Mouse (Mus musculus): ENCODE measurements around the gene Tbx5. TPM values are rescaled to one million over a fixed set of nuclear protein-coding genes. Genes with fewer than 3 reads are reported as not detected.
A peak's percentile ranks its signal among the peaks of the same experiment; 100 is the strongest.
"Not testable (repeated sequence)": the region's sequence is repeated elsewhere in the genome, so short reads cannot be mapped to it uniquely, and the experiment has no call there.

Tbx5 gene
- polyA plus RNA-seq, 1 experiment from 2014 or later, result 58.7 TPM

DNA sequence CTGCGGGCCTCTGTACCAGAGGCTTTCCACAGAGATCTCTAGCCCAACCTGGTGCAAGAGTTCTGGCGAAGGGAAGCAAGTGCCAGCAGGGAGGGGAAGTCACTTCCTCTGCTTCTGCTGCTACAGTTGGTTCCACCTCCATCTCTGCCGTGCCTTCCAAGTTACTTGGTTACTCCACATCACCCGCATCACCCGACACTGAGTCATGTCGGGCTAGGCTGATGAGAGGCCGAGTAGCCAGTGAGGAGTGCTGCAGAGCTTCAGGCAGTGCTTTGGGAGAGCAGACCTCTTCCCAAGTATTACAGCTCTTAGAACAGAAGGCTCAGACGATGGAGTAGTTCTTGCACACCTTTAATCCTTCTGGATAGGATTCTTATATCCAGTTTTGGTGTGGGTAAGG is 54.9 kb downstream of the Tbx5 start:
- no peak overlapping the region for H3K9ac ChIP-seq (ENCODE audit: low read length)
- ATAC-seq (ENCODE audit: low read depth), result no peak
- no peak overlapping the region for H3K27ac ChIP-seq (ENCODE audit: low read length)
- H3K9me3 ChIP-seq (ENCODE audit: control insufficient read depth, low read length), result no peaks in the 10 kb centered on the region; the same call in 1 of the 2 replicates
- WGBS, result 75% methylated on average over 8 of the region's 8 CpGs
- H3K36me3 ChIP-seq (ENCODE audit: control insufficient read depth, insufficient read depth, low read length), result peaks cover 16% of the 10 kb centered on the region
- H3K27me3 ChIP-seq (ENCODE audit: control insufficient read depth, insufficient read depth, low read depth, low read length), result no peaks in the 10 kb centered on the region
- H3K4me2 ChIP-seq (ENCODE audit: low read depth, low read length), result no peak overlapping the region
- no peaks in the 10 kb centered on the region for H3K4me1 ChIP-seq (replicated peaks; ENCODE audit: control insufficient read depth, insufficient read depth, low read length)
- no peak overlapping the region for H3K4me3 ChIP-seq (ENCODE audit: low read length)

- Histone ChIP-seq H3K36me3 (ENCODE audit: control insufficient read depth, insufficient read depth, low read length) (no peaks in the 10 kb centered on the region), H3K9me3 (ENCODE audit: control insufficient read depth, low read length) (no peaks in the 10 kb centered on the region; the same call in 1 of the 2 replicates), H3K27me3 (ENCODE audit: control insufficient read depth, insufficient read depth, low read depth, low read length) (no peaks in the 10 kb centered on the region), H3K4me3 (ENCODE audit: low read length) (no peak overlapping the region), H3K4me1 (replicated peaks; ENCODE audit: control insufficient read depth, insufficient read depth, low read length) (no peaks in the 10 kb centered on the region), H3K4me2 (ENCODE audit: low read depth, low read length) (no peak overlapping the region), H3K9ac (ENCODE audit: low read length) (no peak overlapping the region), H3K27ac (ENCODE audit: low read length) (no peak overlapping the region)
- 50% methylated on average over 5 of the region's 5 CpGs for WGBS
- ATAC-seq (ENCODE audit: low read depth), result no peak
Measured at GRCm38 (mm10) chr5:119891960-119892359, 59.5 kb downstream of the Tbx5 start.

DNA sequence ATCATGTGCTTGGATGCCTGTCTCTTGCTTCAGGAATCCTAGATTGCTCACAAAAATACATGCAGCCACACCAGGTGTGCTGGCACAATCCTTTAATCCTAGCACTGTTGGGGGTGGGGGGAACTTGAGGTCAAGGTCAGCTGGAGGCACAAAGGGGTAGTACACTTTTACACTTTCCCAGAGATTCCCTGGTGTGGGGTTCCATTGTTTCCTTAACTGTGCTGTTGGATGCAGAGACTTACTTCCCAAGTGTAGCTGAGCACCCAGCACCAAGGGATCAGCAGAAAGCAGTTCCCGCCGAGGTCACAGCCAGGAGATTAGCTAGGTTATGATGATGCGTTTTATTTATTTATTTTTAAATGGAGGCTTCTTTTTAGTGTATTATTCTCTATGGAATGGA is 60.6 kb downstream of the Tbx5 start:
- ATAC-seq (ENCODE audit: low read depth), result no peak
- no peaks in the 10 kb centered on the region; the same call in 1 of the 2 replicates for H3K9me3 ChIP-seq (ENCODE audit: control insufficient read depth, low read length)
- no peaks in the 10 kb centered on the region for H3K27me3 ChIP-seq (ENCODE audit: control insufficient read depth, insufficient read depth, low read depth, low read length)
- WGBS, result 72% methylated on average over 3 of the region's 3 CpGs
- no peak overlapping the region for H3K4me3 ChIP-seq (ENCODE audit: low read length)
- no peaks in the 10 kb centered on the region for H3K4me1 ChIP-seq (replicated peaks; ENCODE audit: control insufficient read depth, insufficient read depth, low read length)
- H3K9ac ChIP-seq (ENCODE audit: low read length), result no peak overlapping the region
- no peak overlapping the region for H3K27ac ChIP-seq (ENCODE audit: low read length)
- no peak overlapping the region for H3K4me2 ChIP-seq (ENCODE audit: low read depth, low read length)
- H3K36me3 ChIP-seq (ENCODE audit: control insufficient read depth, insufficient read depth, low read length), result no peaks in the 10 kb centered on the region

DNA sequence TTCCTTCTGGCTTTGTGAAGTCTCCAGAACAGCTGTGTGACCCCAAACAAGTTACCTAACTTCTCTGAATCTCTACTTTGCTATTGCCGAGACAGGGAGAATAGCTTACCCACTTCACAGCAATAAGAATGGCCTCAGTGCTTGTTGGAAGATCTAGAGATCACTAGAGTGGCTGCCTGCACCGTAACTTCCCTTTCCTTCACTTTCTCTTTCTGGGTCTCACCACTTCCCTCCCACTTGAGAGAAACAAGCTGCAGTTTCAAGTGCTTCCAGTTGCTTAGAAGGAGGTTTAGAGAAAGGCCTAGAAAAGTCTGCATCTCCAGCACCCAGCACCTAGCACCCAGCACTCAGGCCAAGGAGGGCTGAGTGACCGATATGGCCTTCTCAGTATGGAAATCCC is 64.1 kb downstream of the Tbx5 start:
- Histone ChIP-seq H3K4me1 (replicated peaks; ENCODE audit: control insufficient read depth, insufficient read depth, low read length) (no peaks in the 10 kb centered on the region), H3K27ac (ENCODE audit: low read length) (no peak overlapping the region), H3K36me3 (ENCODE audit: control insufficient read depth, insufficient read depth, low read length) (no peaks in the 10 kb centered on the region), H3K9ac (ENCODE audit: low read length) (no peak overlapping the region), H3K4me3 (ENCODE audit: low read length) (no peak overlapping the region), H3K4me2 (ENCODE audit: low read depth, low read length) (no peak overlapping the region), H3K9me3 (ENCODE audit: control insufficient read depth, low read length) (no peaks in the 10 kb centered on the region), H3K27me3 (ENCODE audit: control insufficient read depth, insufficient read depth, low read depth, low read length) (no peaks in the 10 kb centered on the region)
- no peak for ATAC-seq (ENCODE audit: low read depth)
- WGBS, result 34% methylated on average over 3 of the region's 3 CpGs

DNA sequence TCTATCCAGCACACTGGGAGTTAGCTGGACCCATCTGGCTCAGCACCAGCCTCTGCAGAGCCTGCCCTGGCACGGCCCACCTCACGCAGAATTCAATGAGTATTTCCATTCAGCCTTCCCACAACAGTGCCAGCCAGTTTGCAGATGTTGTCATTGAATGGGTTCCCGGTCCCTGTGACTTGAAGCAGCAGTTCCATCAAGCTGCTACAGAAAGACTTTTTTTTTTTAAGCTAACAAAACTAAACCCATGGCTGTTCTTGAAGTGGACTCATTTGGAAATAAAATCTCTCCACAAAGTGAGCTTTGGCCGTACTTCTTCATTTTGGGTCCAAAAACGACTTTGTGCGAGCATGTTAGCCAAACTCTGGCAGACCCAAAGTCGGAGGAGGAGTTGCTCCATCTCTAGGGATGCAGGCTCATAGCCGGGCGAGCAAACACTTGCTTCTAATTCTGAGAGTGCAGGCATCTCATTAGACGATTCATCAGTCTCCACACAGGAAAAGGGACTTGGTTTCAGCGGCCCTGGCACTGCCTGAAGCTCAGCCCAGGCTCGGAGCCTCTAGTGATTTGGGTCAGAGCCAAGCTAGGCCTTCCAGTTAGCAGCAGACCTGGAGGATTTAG is 84.2 kb downstream of the Tbx5 start:
- Histone ChIP-seq H3K27ac (ENCODE audit: low read length) (no peak overlapping the region), H3K4me2 (ENCODE audit: low read depth, low read length) (no peak overlapping the region), H3K9ac (ENCODE audit: low read length) (no peak overlapping the region), H3K27me3 (ENCODE audit: control insufficient read depth, insufficient read depth, low read depth, low read length) (no peaks in the 10 kb centered on the region), H3K4me3 (ENCODE audit: low read length) (no peak overlapping the region), H3K9me3 (ENCODE audit: control insufficient read depth, low read length) (no peaks in the 10 kb centered on the region), H3K4me1 (replicated peaks; ENCODE audit: control insufficient read depth, insufficient read depth, low read length) (no peaks in the 10 kb centered on the region), H3K36me3 (ENCODE audit: control insufficient read depth, insufficient read depth, low read length) (no peaks in the 10 kb centered on the region)
- 61% methylated on average over 12 of the region's 12 CpGs for WGBS
- no peak for ATAC-seq (ENCODE audit: low read depth)

GRCm38 (mm10) chr5:119918381-119918780 is 85.9 kb downstream of the Tbx5 start:
- not testable (repeated sequence) for H3K4me1 ChIP-seq (replicated peaks; ENCODE audit: control insufficient read depth, insufficient read depth, low read length); H3K36me3 ChIP-seq (ENCODE audit: control insufficient read depth, insufficient read depth, low read length); H3K9me3 ChIP-seq (ENCODE audit: control insufficient read depth, low read length); H3K27ac ChIP-seq (ENCODE audit: low read length); H3K9ac ChIP-seq (ENCODE audit: low read length); H3K27me3 ChIP-seq (ENCODE audit: control insufficient read depth, insufficient read depth, low read depth, low read length); ATAC-seq (ENCODE audit: low read depth); H3K4me2 ChIP-seq (ENCODE audit: low read depth, low read length); H3K4me3 ChIP-seq (ENCODE audit: low read length)
- WGBS, result 95% methylated on average over 1 of the region's 1 CpGs

DNA sequence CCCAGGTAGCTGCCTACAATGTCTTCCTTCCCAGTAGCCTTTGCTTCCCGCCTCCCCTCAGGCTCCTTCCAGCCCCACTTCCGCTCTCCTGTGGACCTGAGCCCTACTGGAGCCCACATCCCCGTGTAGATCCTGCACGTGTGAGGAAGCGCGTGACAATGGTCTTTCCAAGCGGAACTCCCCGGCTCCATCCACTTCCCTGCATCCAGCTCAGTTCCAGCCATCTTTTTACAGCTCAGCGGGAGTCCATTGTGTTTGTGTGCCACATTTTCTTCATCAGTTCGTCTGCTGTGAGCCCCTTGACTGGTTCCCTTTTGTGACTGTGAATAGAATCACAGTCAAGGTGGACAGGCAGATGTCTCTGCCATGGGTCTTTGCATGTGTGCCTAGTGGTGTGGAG is 88.5 kb downstream of the Tbx5 start:
- Histone ChIP-seq H3K9ac (ENCODE audit: low read length) (no peak overlapping the region), H3K4me1 (replicated peaks; ENCODE audit: control insufficient read depth, insufficient read depth, low read length) (peaks cover 5% of the 10 kb centered on the region; the same call in 1 of the 2 replicates), H3K9me3 (ENCODE audit: control insufficient read depth, low read length) (no peaks in the 10 kb centered on the region), H3K4me2 (ENCODE audit: low read depth, low read length) (no peak overlapping the region), H3K27ac (ENCODE audit: low read length) (no peak overlapping the region), H3K36me3 (ENCODE audit: control insufficient read depth, insufficient read depth, low read length) (no peaks in the 10 kb centered on the region), H3K27me3 (ENCODE audit: control insufficient read depth, insufficient read depth, low read depth, low read length) (no peaks in the 10 kb centered on the region), H3K4me3 (ENCODE audit: low read length) (no peak overlapping the region)
- ATAC-seq (ENCODE audit: low read depth), result no peak
- WGBS, result 82% methylated on average over 10 of the region's 10 CpGs

DNA sequence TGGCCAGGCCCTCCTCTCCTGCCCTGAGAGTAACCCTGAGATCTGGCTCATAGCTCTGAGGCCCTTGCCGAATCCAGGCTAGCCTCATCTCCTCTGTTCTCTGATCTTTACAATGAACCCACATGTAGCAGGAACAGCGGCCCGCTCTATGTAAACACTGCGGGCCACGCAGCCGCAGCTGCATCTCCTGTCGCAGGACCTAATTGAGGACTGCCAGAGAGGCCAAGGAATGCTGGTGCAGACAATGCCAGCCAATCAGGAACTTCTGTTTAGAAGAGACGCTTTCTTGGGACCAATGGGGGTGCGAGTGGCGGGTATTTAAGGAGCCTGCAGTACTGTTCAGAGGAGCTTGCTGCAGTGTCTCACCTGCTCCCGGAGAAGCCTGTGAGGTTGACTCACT is 89.8 kb downstream of the Tbx5 start:
- Histone ChIP-seq H3K4me3 (ENCODE audit: low read length) (no peak overlapping the region), H3K36me3 (ENCODE audit: control insufficient read depth, insufficient read depth, low read length) (no peaks in the 10 kb centered on the region), H3K27ac (ENCODE audit: low read length) (no peak overlapping the region), H3K27me3 (ENCODE audit: control insufficient read depth, insufficient read depth, low read depth, low read length) (no peaks in the 10 kb centered on the region), H3K9me3 (ENCODE audit: control insufficient read depth, low read length) (no peaks in the 10 kb centered on the region), H3K4me1 (replicated peaks; ENCODE audit: control insufficient read depth, insufficient read depth, low read length) (peaks cover 5% of the 10 kb centered on the region; the same call in 1 of the 2 replicates), H3K4me2 (ENCODE audit: low read depth, low read length) (no peak overlapping the region), H3K9ac (ENCODE audit: low read length) (no peak overlapping the region)
- peak; percentile 54; the same call in 1 of the 2 replicates for ATAC-seq (ENCODE audit: low read depth)
- 18% methylated on average over 11 of the region's 11 CpGs for WGBS

Data from lung, embryonic 16.5 days (tissue).